Mouse (Mus musculus): ENCODE results near the gene Plin5. TPM values are rescaled to one million over a fixed set of nuclear protein-coding genes. Genes with fewer than 3 reads are reported as not detected.

Plin5 gene
- polyA plus RNA-seq, 1 experiment from 2014 or later: 9.7 TPM

DNA sequence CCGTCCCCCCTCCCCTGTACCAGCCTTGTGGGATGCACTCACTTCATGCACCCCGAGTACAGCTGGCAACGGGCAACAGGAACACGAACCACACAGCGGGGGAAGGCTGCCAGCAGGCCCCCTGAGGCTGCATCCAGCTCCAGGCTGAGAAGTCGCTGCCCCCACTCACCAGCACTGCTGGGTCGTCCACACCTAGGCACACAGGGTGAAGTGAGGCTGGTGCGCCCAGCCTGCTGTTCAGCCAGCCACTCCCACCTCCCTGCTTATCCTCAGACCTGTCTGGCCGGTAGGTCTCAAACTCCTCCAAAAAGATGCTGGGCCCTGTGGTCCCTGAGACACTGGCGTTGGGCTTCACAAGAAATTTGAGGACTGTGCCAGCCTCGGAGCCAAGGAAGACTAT lies 8.8 kb upstream of the Plin5 start:
- no peaks in the 10 kb centered on the region; the same call in 1 of the 2 replicates for H3K9me3 ChIP-seq (replicated peaks; ENCODE audit: control insufficient read depth, low read length)
- H3K4me1 ChIP-seq (ENCODE audit: control insufficient read depth, low read depth, low read length): no peaks in the 10 kb centered on the region; the same call in none of the 2 replicates
- peaks cover 13% of the 10 kb centered on the region for H3K27me3 ChIP-seq (ENCODE audit: control insufficient read depth, insufficient read depth, low read depth, low read length)
- no peak overlapping the region for H3K9ac ChIP-seq (ENCODE audit: low read depth, low read length)
- no peak overlapping the region for H3K27ac ChIP-seq (ENCODE audit: low read length)
- H3K4me2 ChIP-seq (ENCODE audit: low read depth, low read length): no peak overlapping the region
- no peak for ATAC-seq (ENCODE audit: low read depth)
- WGBS (ENCODE audit: insufficient replicate concordance): 71% methylated on average over 11 of the region's 11 CpGs
- H3K36me3 ChIP-seq (ENCODE audit: control insufficient read depth, insufficient read depth): peaks cover 5% of the 10 kb centered on the region; the same call in 1 of the 2 replicates
- no peak overlapping the region for H3K4me3 ChIP-seq (ENCODE audit: low read depth, low read length)

DNA sequence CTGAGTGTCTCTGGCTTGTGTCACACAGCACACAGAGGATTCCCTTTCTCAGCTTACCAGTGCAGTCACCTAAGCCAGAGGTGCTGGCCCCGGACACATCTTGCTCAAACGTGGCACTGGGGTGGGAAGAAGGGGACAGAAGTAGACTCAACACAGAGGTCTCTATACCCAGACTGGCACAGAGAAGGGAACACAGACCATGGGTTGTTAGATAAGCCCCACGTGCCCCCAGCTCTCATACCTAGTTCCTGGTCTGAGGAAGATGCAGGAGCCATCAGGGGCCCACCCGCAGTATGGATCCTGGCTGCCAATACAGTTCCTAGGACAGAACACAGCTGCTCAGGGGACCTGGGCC lies 7.9 kb upstream of the Plin5 start:
- ATAC-seq (ENCODE audit: low read depth): no peak
- H3K4me1 ChIP-seq (ENCODE audit: control insufficient read depth, low read depth, low read length): no peaks in the 10 kb centered on the region; the same call in none of the 2 replicates
- no peak overlapping the region for H3K27ac ChIP-seq (ENCODE audit: low read length)
- no peak overlapping the region for H3K4me2 ChIP-seq (ENCODE audit: low read depth, low read length)
- H3K4me3 ChIP-seq (ENCODE audit: low read depth, low read length): no peak overlapping the region
- H3K36me3 ChIP-seq (ENCODE audit: control insufficient read depth, insufficient read depth): no peaks in the 10 kb centered on the region
- peaks cover 22% of the 10 kb centered on the region for H3K27me3 ChIP-seq (ENCODE audit: control insufficient read depth, insufficient read depth, low read depth, low read length)
- H3K9me3 ChIP-seq (replicated peaks; ENCODE audit: control insufficient read depth, low read length): no peaks in the 10 kb centered on the region; the same call in 1 of the 2 replicates
- H3K9ac ChIP-seq (ENCODE audit: low read depth, low read length): no peak overlapping the region
- WGBS (ENCODE audit: insufficient replicate concordance): 74% methylated on average over 4 of the region's 4 CpGs

DNA sequence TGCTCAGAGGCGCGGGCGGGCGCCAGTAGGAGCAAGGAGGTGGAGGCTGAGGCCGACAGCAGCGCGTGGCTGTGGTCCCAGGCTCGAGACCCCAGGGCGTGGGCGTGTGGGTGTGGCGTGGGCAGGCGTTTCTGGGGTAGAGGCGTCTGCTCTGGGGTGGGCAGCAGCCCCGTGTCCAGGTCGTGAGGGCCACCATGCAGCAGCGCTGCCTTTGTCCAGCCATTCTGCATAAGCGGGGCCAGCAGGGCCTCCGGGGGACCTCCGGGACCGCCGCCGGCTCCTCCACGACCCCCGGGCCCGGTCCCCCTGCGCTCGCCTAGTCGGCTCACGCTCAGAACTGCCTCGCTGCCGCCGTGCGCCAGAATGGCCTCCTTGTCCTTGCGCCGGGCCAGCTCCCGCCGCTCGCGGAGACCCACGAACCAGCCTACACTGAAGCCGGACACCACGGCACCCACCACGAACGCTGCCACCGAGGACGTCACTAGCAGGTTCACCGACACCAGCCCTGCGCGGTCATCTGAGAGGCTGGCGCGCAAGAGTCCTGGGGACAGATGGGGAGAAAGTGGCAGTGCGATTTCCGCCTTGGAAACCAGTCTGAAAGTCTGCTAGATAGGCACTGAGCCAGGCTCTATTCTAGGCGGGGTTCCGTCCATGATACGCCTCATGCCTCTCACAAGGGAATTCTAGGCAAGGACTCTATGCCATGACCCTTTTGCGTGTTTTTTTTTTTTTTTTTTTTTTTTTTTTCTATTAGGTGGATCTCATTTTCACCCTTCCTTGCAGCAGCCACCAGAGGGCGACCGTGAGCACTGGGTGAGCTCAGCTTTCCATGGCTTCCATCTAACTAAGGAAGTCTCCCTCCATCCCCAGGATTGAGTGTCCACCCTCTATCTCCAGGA lies 7.2 kb upstream of the Plin5 start:
- H3K27ac ChIP-seq (ENCODE audit: low read length): no peak overlapping the region
- ATAC-seq (ENCODE audit: low read depth): no peak
- no peaks in the 10 kb centered on the region; the same call in 1 of the 2 replicates for H3K9me3 ChIP-seq (replicated peaks; ENCODE audit: control insufficient read depth, low read length)
- peaks cover 28% of the 10 kb centered on the region for H3K27me3 ChIP-seq (ENCODE audit: control insufficient read depth, insufficient read depth, low read depth, low read length)
- 32% methylated on average over 59 of the region's 59 CpGs for WGBS (ENCODE audit: insufficient replicate concordance)
- H3K4me1 ChIP-seq (ENCODE audit: control insufficient read depth, low read depth, low read length): peaks cover 5% of the 10 kb centered on the region
- H3K4me3 ChIP-seq (ENCODE audit: low read depth, low read length): peak overlapping the region; percentile 37
- peak overlapping the region; percentile 60 for H3K4me2 ChIP-seq (ENCODE audit: low read depth, low read length)
- H3K9ac ChIP-seq (ENCODE audit: low read depth, low read length): no peak overlapping the region; the same call in 1 of the 2 replicates
- no peaks in the 10 kb centered on the region for H3K36me3 ChIP-seq (ENCODE audit: control insufficient read depth, insufficient read depth)

DNA sequence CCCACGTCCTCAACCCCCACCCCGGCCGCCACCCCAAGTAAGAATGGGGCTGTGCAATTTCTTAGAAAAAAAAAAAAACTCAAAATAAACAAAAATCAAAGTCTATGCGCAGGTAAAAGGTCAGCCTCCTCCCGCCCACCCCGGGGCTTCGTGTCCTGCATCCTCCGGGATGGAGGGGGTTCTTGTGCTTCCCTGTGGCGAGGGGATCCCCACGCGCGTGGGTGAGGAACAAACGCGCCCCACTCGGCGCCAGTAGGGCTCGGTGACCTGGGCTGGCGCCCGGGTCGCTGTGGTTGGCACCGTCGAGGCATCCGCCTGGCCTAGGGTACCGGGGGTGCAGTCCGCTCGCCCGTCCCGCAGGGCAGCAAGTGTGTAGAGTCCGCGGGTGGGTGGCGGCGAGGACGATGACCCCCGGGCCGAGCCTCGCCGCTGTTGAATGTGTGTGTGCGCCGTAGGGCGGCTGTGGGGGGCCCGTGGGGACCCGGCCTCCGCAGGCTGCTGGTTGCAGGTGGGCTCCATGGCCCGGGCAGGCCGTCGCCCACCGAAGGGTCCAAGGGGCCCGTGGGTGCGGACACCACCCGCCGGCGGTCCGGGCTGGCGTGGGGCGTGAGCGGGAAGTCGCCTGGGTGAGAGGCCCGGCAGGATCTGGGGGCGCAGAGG lies 6.4 kb upstream of the Plin5 start:
- no peak for ATAC-seq (ENCODE audit: low read depth)
- H3K27ac ChIP-seq (ENCODE audit: low read length): no peak overlapping the region
- no peaks in the 10 kb centered on the region; the same call in 1 of the 2 replicates for H3K9me3 ChIP-seq (replicated peaks; ENCODE audit: control insufficient read depth, low read length)
- peaks cover 33% of the 10 kb centered on the region for H3K27me3 ChIP-seq (ENCODE audit: control insufficient read depth, insufficient read depth, low read depth, low read length)
- H3K4me1 ChIP-seq (ENCODE audit: control insufficient read depth, low read depth, low read length): peaks cover 5% of the 10 kb centered on the region
- no peaks in the 10 kb centered on the region for H3K36me3 ChIP-seq (ENCODE audit: control insufficient read depth, insufficient read depth)
- peak overlapping the region; percentile 37; the same call in 1 of the 2 replicates for H3K4me3 ChIP-seq (ENCODE audit: low read depth, low read length)
- H3K9ac ChIP-seq (ENCODE audit: low read depth, low read length): no peak overlapping the region
- H3K4me2 ChIP-seq (ENCODE audit: low read depth, low read length): peak overlapping the region; percentile 60
- WGBS (ENCODE audit: insufficient replicate concordance): 65% methylated on average over 59 of the region's 59 CpGs

DNA sequence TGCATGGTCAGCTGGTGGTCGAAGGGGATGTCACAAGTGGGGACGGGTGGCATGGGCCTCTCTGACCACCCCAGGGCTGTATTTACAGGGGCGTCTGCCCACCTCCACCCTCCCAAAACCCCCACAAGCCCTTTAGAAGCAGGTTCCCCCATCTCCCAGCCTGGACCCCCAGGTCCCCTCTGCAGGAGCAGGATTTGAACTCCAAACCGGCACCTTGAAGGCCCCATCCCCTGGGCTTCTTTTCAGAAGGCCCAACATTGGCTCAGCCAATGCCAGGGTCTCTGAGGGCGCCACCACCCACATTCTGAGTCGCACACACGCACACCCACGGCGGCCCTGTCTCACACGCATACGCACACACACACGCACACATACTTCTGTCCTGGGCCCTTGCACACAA lies 5.8 kb upstream of the Plin5 start:
- peaks cover 39% of the 10 kb centered on the region for H3K27me3 ChIP-seq (ENCODE audit: control insufficient read depth, insufficient read depth, low read depth, low read length)
- no peak for ATAC-seq (ENCODE audit: low read depth)
- no peak overlapping the region for H3K4me2 ChIP-seq (ENCODE audit: low read depth, low read length)
- H3K27ac ChIP-seq (ENCODE audit: low read length): no peak overlapping the region
- H3K36me3 ChIP-seq (ENCODE audit: control insufficient read depth, insufficient read depth): no peaks in the 10 kb centered on the region
- no peak overlapping the region for H3K4me3 ChIP-seq (ENCODE audit: low read depth, low read length)
- peaks cover 5% of the 10 kb centered on the region for H3K4me1 ChIP-seq (ENCODE audit: control insufficient read depth, low read depth, low read length)
- H3K9ac ChIP-seq (ENCODE audit: low read depth, low read length): no peak overlapping the region
- H3K9me3 ChIP-seq (replicated peaks; ENCODE audit: control insufficient read depth, low read length): no peaks in the 10 kb centered on the region; the same call in 1 of the 2 replicates
- WGBS (ENCODE audit: insufficient replicate concordance): 77% methylated on average over 12 of the region's 12 CpGs

DNA sequence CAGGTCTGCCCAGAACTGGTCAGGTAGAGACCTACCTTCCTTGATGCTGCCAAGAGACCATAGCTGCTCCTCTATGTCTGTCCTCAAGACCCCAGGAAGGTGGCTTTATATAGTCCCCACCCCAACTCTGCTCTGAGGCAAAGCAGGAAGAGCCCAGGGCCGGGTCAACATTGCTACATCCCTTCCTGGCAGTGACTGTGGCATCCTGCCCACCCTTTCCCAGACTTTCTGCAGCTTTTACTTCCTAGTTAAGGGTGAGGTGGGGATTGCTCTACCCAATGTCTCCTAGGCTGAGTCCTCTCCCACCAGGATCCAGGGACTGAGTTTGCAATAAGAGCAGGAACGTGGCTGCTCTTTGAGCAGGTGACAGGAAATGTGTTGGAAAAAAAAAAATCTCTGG lies 4.4 kb upstream of the Plin5 start, which contains the start of gene Lrg1:
Gene Lrg1, minus strand, starts transcription at position 176 of the 400 bp plus-strand sequence.
- Histone ChIP-seq H3K27ac (ENCODE audit: low read length) (no peak within 1 kb of the TSS), H3K4me2 (ENCODE audit: low read depth, low read length) (no peak within 1 kb of the TSS), H3K9me3 (replicated peaks; ENCODE audit: control insufficient read depth, low read length) (no peaks in the 10 kb centered on the region; the same call in 1 of the 2 replicates), H3K36me3 (ENCODE audit: control insufficient read depth, insufficient read depth) (no peaks in the 10 kb centered on the region), H3K9ac (ENCODE audit: low read depth, low read length) (no peak within 1 kb of the TSS; the same call in 1 of the 2 replicates), H3K4me1 (ENCODE audit: control insufficient read depth, low read depth, low read length) (peaks cover 9% of the 10 kb centered on the region), H3K4me3 (ENCODE audit: low read depth, low read length) (no peak within 1 kb of the TSS; the same call in 1 of the 2 replicates), H3K27me3 (ENCODE audit: control insufficient read depth, insufficient read depth, low read depth, low read length) (peaks cover 39% of the 10 kb centered on the region)
- no peak for ATAC-seq (ENCODE audit: low read depth)
- 26% methylated on average over 2 of the region's 2 CpGs for WGBS (ENCODE audit: insufficient replicate concordance)

DNA sequence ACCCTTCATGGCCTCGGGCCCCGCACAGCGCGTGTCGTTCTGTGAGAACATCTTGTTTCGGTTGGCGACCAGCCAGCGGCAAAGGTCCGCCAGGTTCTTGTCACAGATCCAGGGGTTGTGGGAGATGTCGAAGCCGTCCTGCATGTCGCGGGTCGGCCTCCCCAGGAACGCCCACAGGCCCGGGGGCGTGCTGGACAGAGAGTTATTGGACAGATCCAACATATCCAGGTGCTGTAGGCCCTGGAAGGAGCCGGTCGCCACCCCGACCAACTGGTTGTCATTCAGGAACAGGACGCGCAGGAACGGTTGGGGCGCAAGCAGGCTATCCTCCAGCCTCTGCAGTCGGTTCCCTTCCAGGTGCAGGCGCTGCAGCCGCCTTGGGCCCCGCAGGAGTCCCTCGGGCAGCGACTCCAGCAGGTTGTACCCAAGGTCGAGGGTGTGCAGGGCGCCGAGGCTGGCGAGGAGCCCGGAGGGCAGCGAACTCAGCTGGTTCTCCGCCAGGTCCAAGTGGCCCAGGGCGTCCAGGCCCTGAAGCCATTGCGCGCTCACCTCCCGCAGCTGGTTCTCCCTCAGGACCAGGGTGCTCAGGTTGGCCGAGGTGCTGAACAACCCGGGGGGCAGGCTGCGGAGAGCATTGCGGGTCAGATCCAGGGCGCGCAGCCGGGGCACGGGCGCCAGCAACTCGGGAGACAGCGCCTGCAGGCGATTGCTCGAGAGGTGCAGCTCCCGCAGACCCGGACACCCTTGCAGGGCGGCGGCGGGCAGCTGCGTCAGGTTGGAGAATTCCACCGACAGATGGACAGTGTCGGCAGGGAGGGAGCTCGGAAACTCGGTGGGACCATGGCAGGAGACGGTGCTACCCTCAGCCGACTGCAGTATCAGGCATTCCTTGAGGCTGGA lies 2.8 kb upstream of the Plin5 start:
- Histone ChIP-seq H3K27ac (ENCODE audit: low read length) (no peak overlapping the region), H3K9ac (ENCODE audit: low read depth, low read length) (no peak overlapping the region; the same call in 1 of the 2 replicates), H3K36me3 (ENCODE audit: control insufficient read depth, insufficient read depth) (no peaks in the 10 kb centered on the region), H3K9me3 (replicated peaks; ENCODE audit: control insufficient read depth, low read length) (no peaks in the 10 kb centered on the region; the same call in 1 of the 2 replicates), H3K4me1 (ENCODE audit: control insufficient read depth, low read depth, low read length) (peaks cover 9% of the 10 kb centered on the region), H3K4me3 (ENCODE audit: low read depth, low read length) (peak overlapping the region; percentile 40), H3K27me3 (ENCODE audit: control insufficient read depth, insufficient read depth, low read depth, low read length) (peaks cover 39% of the 10 kb centered on the region), H3K4me2 (ENCODE audit: low read depth, low read length) (peak overlapping the region; percentile 36)
- WGBS (ENCODE audit: insufficient replicate concordance): 7% methylated on average over 64 of the region's 66 CpGs
- ATAC-seq (ENCODE audit: low read depth): peak; percentile 45

DNA sequence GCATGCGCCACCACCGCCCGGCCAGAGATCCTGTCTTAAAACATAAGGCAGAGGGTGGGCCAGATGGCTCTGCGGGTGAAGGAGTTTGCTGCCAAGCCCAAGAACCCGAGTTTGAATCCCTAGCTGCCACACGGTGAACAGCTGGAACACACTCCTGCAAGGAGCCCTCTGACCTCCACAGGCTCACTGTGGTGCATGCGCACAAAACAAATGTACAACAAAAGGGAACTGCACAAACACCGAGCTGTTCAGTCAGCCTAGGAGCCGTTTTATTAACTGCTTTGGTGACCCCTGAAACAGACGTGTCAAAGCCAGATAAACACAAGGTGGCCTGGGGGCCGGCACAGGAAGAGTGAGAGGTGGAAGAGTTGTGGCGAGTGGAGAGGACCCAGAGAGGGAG lies 2.0 kb upstream of the Plin5 start:
- WGBS (ENCODE audit: insufficient replicate concordance): 29% methylated on average over 12 of the region's 12 CpGs
- Histone ChIP-seq H3K4me2 (ENCODE audit: low read depth, low read length) (peak overlapping the region; percentile 36; the same call in 1 of the 2 replicates), H3K9ac (ENCODE audit: low read depth, low read length) (no peak overlapping the region), H3K9me3 (replicated peaks; ENCODE audit: control insufficient read depth, low read length) (no peaks in the 10 kb centered on the region; the same call in 1 of the 2 replicates), H3K4me1 (ENCODE audit: control insufficient read depth, low read depth, low read length) (peaks cover 9% of the 10 kb centered on the region), H3K27me3 (ENCODE audit: control insufficient read depth, insufficient read depth, low read depth, low read length) (peaks cover 39% of the 10 kb centered on the region), H3K4me3 (ENCODE audit: low read depth, low read length) (no peak overlapping the region), H3K36me3 (ENCODE audit: control insufficient read depth, insufficient read depth) (no peaks in the 10 kb centered on the region), H3K27ac (ENCODE audit: low read length) (no peak overlapping the region)
- ATAC-seq (ENCODE audit: low read depth): peak; percentile 22; the same call in 1 of the 2 replicates

Data from liver, embryonic 16.5 days (tissue).